ENCODE assay signal across 8 mouse cellular contexts in the genomic region with DNA sequence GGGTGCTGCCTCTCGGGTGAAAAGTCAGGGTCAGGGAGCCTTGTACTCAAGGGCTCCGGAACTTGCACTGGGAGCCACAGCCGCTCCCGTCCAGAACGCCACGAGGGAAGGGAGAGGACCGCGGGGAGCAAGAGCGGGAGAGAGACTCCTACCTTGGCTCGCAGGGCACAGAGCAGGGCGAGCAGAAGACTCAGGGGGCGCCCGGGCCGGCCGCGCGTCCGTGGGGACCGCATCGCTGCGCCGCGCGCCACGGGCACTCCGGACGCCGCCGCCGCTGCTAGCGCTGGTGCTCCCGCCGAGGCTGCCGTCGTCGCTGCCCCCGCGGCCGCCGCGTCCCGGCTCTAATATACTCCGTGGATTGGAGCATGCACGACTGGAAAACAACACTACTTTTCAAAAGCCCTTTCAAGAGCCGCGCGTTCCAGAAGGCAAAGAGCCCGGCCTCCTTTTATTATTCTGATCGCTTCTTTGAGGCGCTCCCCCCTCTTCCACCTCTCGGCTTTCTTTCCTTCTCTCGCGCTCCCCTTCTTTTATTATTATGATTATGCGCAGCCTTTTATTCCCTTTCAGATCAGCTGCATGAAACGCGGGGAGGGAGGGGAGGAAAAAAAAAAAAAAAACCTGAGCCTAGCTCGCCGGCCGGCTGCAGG. TPM values are rescaled to one million over a fixed set of nuclear protein-coding genes. Genes with fewer than 3 reads are reported as not detected.
DNase-seq lines count a peak whose midpoint lies in the region; ATAC-seq and TF ChIP-seq lines count a peak whose summit lies in the region.

Gene Jag1, minus strand, starts transcription at position 620 of the 650 bp plus-strand sequence.

- H3K27me3 ChIP-seq in heart, embryonic 11.5 days (ENCODE audit: control insufficient read depth, insufficient read depth, low read length) = no peaks in the 10 kb centered on the region
- H3K27me3 ChIP-seq in kidney, embryonic 14.5 days (ENCODE audit: control insufficient read depth, insufficient read depth, low read length) = no peaks in the 10 kb centered on the region
- no peaks in the 10 kb centered on the region for H3K27me3 ChIP-seq in lung, embryonic 14.5 days (ENCODE audit: insufficient read depth, low read length)

- no peak for TF ChIP-seq CTCF in lung, embryonic 14.5 days (IDR thresholded peaks at IDR 0.05; ENCODE audit: low read depth)

- under 1% methylated on average over 58 of the region's 59 CpGs for WGBS in heart, embryonic 11.5 days (ENCODE audit: insufficient replicate concordance)
- WGBS in kidney, embryonic 14.5 days = under 1% methylated on average over 59 of the region's 59 CpGs
- under 1% methylated on average over 59 of the region's 59 CpGs for WGBS in lung, embryonic 14.5 days

- H3K9me3 ChIP-seq in heart, embryonic 11.5 days (replicated peaks; ENCODE audit: control insufficient read depth, low read length) = no peaks in the 10 kb centered on the region
- H3K9me3 ChIP-seq in kidney, embryonic 14.5 days (ENCODE audit: control insufficient read depth, low read length) = no peaks in the 10 kb centered on the region
- H3K9me3 ChIP-seq in lung, embryonic 14.5 days (ENCODE audit: low read depth, low read length) = no peaks in the 10 kb centered on the region

- ATAC-seq in heart, embryonic 11.5 days (replicated peaks; ENCODE audit: insufficient number of reproducible peaks, low FRiP score, low TSS enrichment) = no peak
- no peak for ATAC-seq in kidney, embryonic 14.5 days (ENCODE audit: low FRiP score, low TSS enrichment)
- no peak for ATAC-seq in lung, embryonic 14.5 days (ENCODE audit: insufficient read depth)

- peak within 1 kb of the TSS; percentile 81 for H3K4me3 ChIP-seq in heart, embryonic 11.5 days (ENCODE audit: low read depth, low read length)
- H3K4me3 ChIP-seq in kidney, embryonic 14.5 days (ENCODE audit: low read length) = peak within 1 kb of the TSS; percentile 71
- peak within 1 kb of the TSS; percentile 72 for H3K4me3 ChIP-seq in lung, embryonic 14.5 days (ENCODE audit: low read depth, low read length)

- no peaks in the 10 kb centered on the region for H3K36me3 ChIP-seq in heart, embryonic 11.5 days (ENCODE audit: control insufficient read depth, insufficient read depth, low read length)
- no peaks in the 10 kb centered on the region for H3K36me3 ChIP-seq in kidney, embryonic 14.5 days (ENCODE audit: control insufficient read depth, insufficient read depth, low read length)
- no peaks in the 10 kb centered on the region for H3K36me3 ChIP-seq in lung, embryonic 14.5 days (ENCODE audit: insufficient read depth)

- H3K27ac ChIP-seq in heart, embryonic 11.5 days (ENCODE audit: low read depth, low read length) = peak within 1 kb of the TSS; percentile 98
- H3K27ac ChIP-seq in kidney, embryonic 14.5 days (ENCODE audit: low read depth, low read length) = peak within 1 kb of the TSS; percentile 96
- peak within 1 kb of the TSS; percentile 99 for H3K27ac ChIP-seq in lung, embryonic 14.5 days (ENCODE audit: low read depth)

- peaks cover 17% of the 10 kb centered on the region for H3K4me1 ChIP-seq in heart, embryonic 11.5 days (ENCODE audit: control insufficient read depth, insufficient read depth, low read length)
- peaks cover 14% of the 10 kb centered on the region for H3K4me1 ChIP-seq in kidney, embryonic 14.5 days (ENCODE audit: control insufficient read depth, insufficient read depth, low read length)
- peaks cover 5% of the 10 kb centered on the region; the same call in 1 of the 2 replicates for H3K4me1 ChIP-seq in lung, embryonic 14.5 days (ENCODE audit: insufficient read depth)

- H3K9ac ChIP-seq in heart, embryonic 11.5 days (ENCODE audit: low read depth, low read length) = peak within 1 kb of the TSS; percentile 83
- peak within 1 kb of the TSS; percentile 83 for H3K9ac ChIP-seq in kidney, embryonic 14.5 days (ENCODE audit: low read depth, low read length)
- H3K9ac ChIP-seq in lung, embryonic 14.5 days = peak within 1 kb of the TSS; percentile 80

- DNase-seq in thymus, postnatal 0 days (ENCODE audit: low spot score) = peak; percentile 5
- no peak for DNase-seq in thymus, adult 18-20 months
- DNase-seq in embryo, embryonic 11 days = peak; percentile 80
- DNase-seq in lung, embryonic 14.5 days = peak; percentile 62
- DNase-seq in ovary, postnatal 10 days (ENCODE audit: low spot score) = peak; percentile 47
- DNase-seq in MN1 (ENCODE audit: low spot score) = no peak

- H3K4me2 ChIP-seq in heart, embryonic 11.5 days = peak within 1 kb of the TSS; percentile 90
- H3K4me2 ChIP-seq in kidney, embryonic 14.5 days (replicated peaks; ENCODE audit: low read depth, low read length) = peak within 1 kb of the TSS; percentile 87
- H3K4me2 ChIP-seq in lung, embryonic 14.5 days = peak within 1 kb of the TSS; percentile 89

RNA-seq across cellular contexts. Expression of gene Jag1, which starts in this region (rescaled TPM):
- 3.5 and 4.2 TPM in 2 replicates for polyA plus RNA-seq in thymus, postnatal 0 days (2015; fragmentation: Nextera tagmentation; extraction: Ambion mirVana)
- 17.2 and 21.7 TPM in 2 replicates for polyA plus RNA-seq in heart, embryonic 11.5 days (2014; fragmentation: Nextera tagmentation; extraction: Ambion mirVana)
- 36.6 and 56.2 TPM in 2 replicates for polyA plus RNA-seq in kidney, embryonic 14.5 days (2014; fragmentation: Nextera tagmentation; extraction: Ambion mirVana)
- polyA plus RNA-seq in lung, embryonic 14.5 days (2014; fragmentation: Nextera tagmentation; extraction: Ambion mirVana) = 13.6 and 15.3 TPM in 2 replicates

Comparison
In these comparisons a context has a peak if more than half of its experiments do, and no peak if none do; other contexts are left out.
1. DNase-seq: peak in thymus, postnatal 0 days (single experiment), embryo, embryonic 11 days (single experiment), lung, embryonic 14.5 days (single experiment) and ovary, postnatal 10 days (single experiment); none in thymus, adult 18-20 months (0 of 2) and MN1 (single experiment).
2. Peak in every context shown above with its lines, with median percentiles within 50 percentile points of each other: H3K27ac ChIP-seq, H3K4me2 ChIP-seq, H3K4me3 ChIP-seq and H3K9ac ChIP-seq.